Mouse (Mus musculus) skeletal muscle tissue, adult 2 months (tissue): ENCODE results near the gene Gm9195.
A peak's percentile ranks its signal among the peaks of the same experiment; 100 is the strongest.

Source experiments
- DNase-seq: peaks from one replicate; pipeline ENCODE4 v3.0.0-alpha.2; 2012; ENCODE audit warnings: low read depth, low spot score

Gene Gm9195

DNA sequence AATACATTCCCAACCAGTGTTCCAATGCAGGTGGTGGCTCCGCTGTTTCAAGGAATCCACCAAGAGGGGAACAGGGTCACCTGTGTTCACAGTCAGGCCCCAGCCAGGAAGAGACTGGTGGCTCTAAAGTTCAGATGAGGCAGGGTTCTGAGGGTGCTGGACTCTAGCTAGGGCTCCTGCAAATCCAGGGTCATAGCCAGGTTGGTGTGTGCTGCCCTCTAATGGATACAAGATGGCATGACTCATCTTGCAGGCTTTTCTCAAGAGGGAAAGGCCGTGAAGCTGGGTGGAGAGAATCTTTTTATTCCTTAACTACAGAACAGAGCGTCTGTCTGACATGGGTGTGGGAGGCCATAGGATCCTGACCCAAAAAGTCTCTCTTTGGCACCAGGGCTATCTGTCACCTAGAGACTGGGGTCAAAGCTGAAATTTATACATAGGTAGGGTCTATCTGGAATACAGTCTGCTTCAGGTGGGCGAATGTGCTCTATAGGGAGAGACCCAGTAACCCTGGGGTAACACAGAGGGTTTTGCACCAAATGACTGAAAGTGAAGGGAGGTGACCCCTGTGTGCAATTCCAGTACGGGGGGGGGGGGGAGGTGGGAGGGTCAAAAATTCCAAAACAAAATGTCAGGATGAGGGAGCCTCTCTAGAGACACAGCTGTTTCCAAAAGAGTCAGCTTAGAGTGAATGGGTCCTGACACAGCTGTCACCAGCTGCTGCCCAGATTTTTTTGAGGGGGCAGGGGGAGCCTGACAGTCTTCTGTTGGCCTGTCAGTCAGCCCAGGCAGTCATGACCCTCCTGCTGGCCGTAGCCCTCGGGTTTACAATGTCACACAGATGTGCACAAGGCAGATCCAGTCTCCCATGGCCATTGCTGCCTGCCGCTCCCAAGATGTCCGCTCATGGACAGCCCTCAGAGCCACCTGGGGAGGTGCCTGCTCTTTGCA is 44.2 kb downstream of the Gm9195 start:
- peak; percentile 7 for DNase-seq

DNA sequence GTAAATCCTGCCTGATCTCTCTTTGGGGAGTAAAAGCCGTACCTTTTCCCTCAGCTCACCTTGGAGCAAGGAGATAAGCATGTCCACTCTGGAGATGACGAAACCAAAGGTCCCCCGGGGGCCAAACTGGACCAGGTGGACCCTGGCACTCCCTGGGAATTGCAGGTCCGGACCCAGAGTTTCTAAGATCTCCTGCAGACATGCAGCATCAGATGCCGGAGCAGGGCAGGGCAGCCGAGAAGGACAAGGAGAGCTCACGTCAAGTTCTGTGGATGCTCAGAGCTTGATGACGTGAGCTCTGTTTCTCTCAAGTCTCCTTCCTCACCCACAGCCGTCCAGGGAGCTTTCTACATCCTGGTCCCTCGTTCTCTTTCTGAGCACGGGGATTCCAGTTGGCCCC is 48.7 kb downstream of the Gm9195 start:
- DNase-seq = no peak

DNA sequence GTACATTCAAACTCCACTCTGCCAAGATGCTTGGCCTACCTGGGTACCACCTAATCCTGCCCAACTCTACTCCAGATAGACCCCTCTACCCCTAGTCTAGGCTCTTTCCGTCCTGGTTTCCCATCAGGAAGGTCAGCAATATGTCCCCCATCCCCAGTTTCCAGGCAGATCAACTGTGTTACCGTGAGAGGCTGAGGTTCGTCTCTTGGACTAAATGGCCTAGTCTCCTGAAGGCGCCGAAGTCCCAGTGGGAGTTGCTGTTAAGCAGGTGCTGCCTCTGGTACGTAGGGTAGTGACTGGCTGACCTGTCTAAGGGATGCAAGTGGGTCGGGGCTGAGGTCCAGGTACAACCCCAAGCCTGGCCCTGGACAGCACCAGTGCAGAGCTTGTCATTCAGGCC is 50.7 kb downstream of the Gm9195 start:
- no peak for DNase-seq

DNA sequence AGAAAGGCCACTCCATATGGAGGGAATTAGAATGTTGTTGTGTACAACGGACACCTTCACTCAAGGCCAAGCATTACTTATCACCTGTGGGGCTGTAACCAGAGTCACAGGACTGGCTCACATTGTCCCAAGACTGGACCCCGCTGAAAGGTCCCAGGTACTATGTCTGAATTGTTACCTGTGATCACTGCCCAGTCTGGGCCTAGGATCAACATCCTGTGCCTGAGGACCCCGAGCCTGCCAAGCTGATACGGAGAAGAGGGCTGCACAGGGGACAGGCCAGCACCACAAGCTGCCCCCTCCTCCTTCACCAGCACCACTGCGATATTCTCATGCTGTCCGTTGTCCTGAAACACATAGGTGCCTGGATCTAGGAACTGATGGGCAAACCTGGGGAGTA is 51.2 kb downstream of the Gm9195 start:
- no peak for DNase-seq

DNA sequence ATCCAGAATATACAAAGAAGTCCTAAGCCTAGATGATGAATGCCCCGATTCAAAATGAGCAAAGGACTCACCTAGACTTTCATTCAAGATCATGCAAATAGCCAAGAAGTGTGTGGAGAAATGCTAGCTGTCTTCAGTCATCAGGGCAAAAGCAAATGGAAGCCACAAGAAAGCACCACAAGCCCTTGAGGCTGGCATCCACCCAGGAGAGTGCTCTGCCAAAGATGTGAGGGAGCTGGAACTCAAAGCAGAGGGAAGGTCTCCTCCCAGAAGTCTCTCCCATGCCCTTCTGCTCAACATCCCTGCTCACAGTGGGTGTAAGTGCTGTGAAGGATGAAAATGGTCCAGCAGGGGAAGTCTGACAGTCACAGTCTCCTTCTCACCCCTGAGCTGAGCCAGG is 52.7 kb downstream of the Gm9195 start:
- DNase-seq = no peak

DNA sequence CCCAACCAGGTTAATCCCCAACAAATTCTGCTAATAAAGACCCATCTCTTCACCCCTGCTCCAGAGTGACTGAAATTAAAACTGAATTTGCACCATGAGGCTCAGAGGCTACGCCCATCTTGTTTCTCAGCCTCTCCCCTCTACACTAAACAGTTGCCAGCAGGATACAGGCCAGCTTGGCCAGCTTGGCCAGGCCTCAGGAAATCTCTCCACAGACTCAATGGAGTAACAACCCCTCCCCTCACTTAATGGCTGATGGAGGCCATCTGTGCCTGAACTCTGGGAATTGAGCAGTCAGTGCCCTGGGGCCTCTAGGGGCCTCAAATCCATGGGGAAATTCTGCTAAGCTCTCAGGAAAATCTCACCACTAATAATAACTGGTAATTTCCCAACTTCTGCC is 101.9 kb downstream of the Gm9195 start:
- peak; percentile 13 for DNase-seq

DNA sequence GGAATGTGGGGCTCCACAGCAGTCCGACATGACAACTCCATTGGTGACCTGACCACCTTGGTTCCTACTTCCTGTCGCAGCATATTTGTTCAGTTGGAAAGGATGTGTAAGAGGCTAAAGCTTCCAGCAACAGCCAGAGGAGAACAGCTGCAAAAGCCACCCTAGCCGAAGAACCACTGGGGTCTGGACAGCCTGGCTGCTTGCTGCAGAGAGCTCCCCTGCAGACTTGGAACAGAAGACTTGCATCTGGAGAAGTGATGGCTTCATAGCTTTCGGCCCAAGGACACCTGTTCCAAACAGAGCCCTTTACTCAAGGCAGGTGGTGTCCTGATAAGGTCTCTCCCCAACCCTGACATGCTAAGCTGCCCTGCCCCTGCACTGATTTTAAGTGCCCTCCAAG is 102.3 kb downstream of the Gm9195 start:
- DNase-seq = no peak

DNA sequence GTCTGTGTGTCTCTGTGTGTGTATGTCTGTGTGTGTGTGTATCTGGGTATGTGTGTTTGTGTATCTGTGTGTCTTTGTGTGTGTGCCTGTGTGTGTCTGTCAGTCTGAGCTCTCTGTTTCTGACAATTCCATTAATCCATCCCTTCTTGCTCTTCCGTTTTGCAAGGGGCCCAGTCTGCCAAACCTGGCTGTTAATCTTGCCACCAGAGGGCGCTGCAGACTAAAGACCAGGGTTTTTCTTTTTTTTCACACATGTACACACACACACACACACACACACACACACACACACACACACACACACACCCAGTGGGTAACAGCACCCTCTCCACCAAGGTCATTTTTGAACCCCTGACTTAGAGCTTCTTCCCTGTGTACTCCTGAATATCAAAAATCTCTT is 114.4 kb downstream of the Gm9195 start:
- DNase-seq = no peak
